Mouse (Mus musculus): ENCODE results near the gene Olah.

The Olah gene

GRCm38 (mm10) chr2:3353160-3353559 lies 43.9 kb downstream of the Olah start:
- no peak for DNase-seq (ENCODE audit: low spot score in 2 of 2)

GRCm38 (mm10) chr2:3348919-3349318 lies 48.1 kb downstream of the Olah start:
- DNase-seq (ENCODE audit: low spot score in 2 of 2), result no peak

GRCm38 (mm10) chr2:3348422-3348821 lies 48.6 kb downstream of the Olah start:
- no peak for DNase-seq (ENCODE audit: low spot score in 2 of 2)

GRCm38 (mm10) chr2:3335611-3336301 lies 61.3 kb downstream of the Olah start, which contains the start of gene Acbd7:
TSS of gene Acbd7 (plus strand) at chr2:3336168.
- DNase-seq (ENCODE audit: low spot score in 2 of 2), result peak; percentile 55 to 56

- DNase-seq (ENCODE audit: low spot score in 2 of 2), result no peak
Measured at GRCm38 (mm10) chr2:3333761-3334160, 63.2 kb downstream of the Olah start.

- peak; percentile 98 to 99 for DNase-seq (ENCODE audit: low spot score in 2 of 2)
Measured at GRCm38 (mm10) chr2:3332484-3333242, 64.3 kb downstream of the Olah start, which contains the start of gene Rpp38. TSS of gene Rpp38 (minus strand) at chr2:3332643.

GRCm38 (mm10) chr2:3332056-3332455 lies 65.0 kb downstream of the Olah start:
- no peak for DNase-seq (ENCODE audit: low spot score in 2 of 2)

GRCm38 (mm10) chr2:3331071-3331703 lies 65.8 kb downstream of the Olah start:
- no peak for DNase-seq (ENCODE audit: low spot score in 2 of 2)

- no peak for DNase-seq (ENCODE audit: low spot score in 2 of 2)
Measured at GRCm38 (mm10) chr2:3327351-3327750, 69.7 kb downstream of the Olah start.

GRCm38 (mm10) chr2:3326547-3326946 lies 70.5 kb downstream of the Olah start:
- no peak for DNase-seq (ENCODE audit: low spot score in 2 of 2)

- DNase-seq (ENCODE audit: low spot score in 2 of 2), result no peak
Measured at GRCm38 (mm10) chr2:3324381-3325130, 72.5 kb downstream of the Olah start.

- no peak for DNase-seq (ENCODE audit: low spot score in 2 of 2)
Measured at GRCm38 (mm10) chr2:3323132-3323531, 73.9 kb downstream of the Olah start.

- no peak for DNase-seq (ENCODE audit: low spot score in 2 of 2)
Measured at GRCm38 (mm10) chr2:3305426-3306025, 91.5 kb downstream of the Olah start.

GRCm38 (mm10) chr2:3295826-3296225 lies 101.2 kb downstream of the Olah start:
- DNase-seq (ENCODE audit: low spot score in 2 of 2), result no peak

GRCm38 (mm10) chr2:3292170-3292569 lies 104.8 kb downstream of the Olah start:
- DNase-seq (ENCODE audit: low spot score in 2 of 2), result no peak

Data from frontal cortex, postnatal 14 days (tissue).